Mouse (Mus musculus) neural tube, embryonic 11.5 days (tissue): ENCODE measurements around the gene Gm44805. TPM values are rescaled to one million over a fixed set of nuclear protein-coding genes. Genes with fewer than 3 reads are reported as not detected.
A peak's percentile ranks its signal among the peaks of the same experiment; 100 is the strongest.

Source experiments
- ATAC-seq: fragments of 200-750 bp; cut with Nextera tagmentation; 2 replicates; pipeline ENCODE4 v1.8.0; 2017; ENCODE audit warnings: moderate number of reproducible peaks, mild to moderate bottlenecking, moderate TSS enrichment, moderate library complexity; ENCODE audit not compliant: insufficient read depth, low FRiP score, low TSS enrichment
- DNase-seq: peaks from one replicate; pipeline ENCODE4 v3.0.0-alpha.2; 2015; ENCODE audit warnings: low spot score
- H3K27ac ChIP-seq: fragments of 300-500 bp; sonication (generic); 2 replicates; pipeline ENCODE4 v1.5.1; 2014; ENCODE audit warnings: low read depth, mild to moderate bottlenecking, low read length
- H3K27me3 ChIP-seq: fragments of 300-500 bp; sonication (generic); 2 replicates; pipeline ENCODE4 v1.6.1; 2014; ENCODE audit warnings: mild to moderate bottlenecking, low read length, mixed read lengths; ENCODE audit not compliant: control insufficient read depth, insufficient read depth
- H3K36me3 ChIP-seq: fragments of 300-500 bp; sonication (generic); 2 replicates; pipeline ENCODE4 v1.6.1; 2014; ENCODE audit warnings: mild to moderate bottlenecking, low read length, moderate library complexity, mixed read lengths; ENCODE audit not compliant: control insufficient read depth, insufficient read depth
- H3K4me1 ChIP-seq: fragments of 300-500 bp; sonication (generic); 2 replicates; pipeline ENCODE4 v1.6.1; 2014; ENCODE audit warnings: low read length, mixed read lengths; ENCODE audit not compliant: control insufficient read depth, insufficient read depth
- H3K4me2 ChIP-seq: fragments of 300-500 bp; sonication (generic); 2 replicates; pipeline ENCODE4 v1.6.1; 2014; ENCODE audit warnings: low read depth, mild to moderate bottlenecking, moderate library complexity
- H3K4me3 ChIP-seq: fragments of 300-500 bp; sonication (generic); 2 replicates; pipeline ENCODE4 v1.5.1; 2014; ENCODE audit warnings: low read depth, low read length
- H3K9ac ChIP-seq: fragments of 300-500 bp; sonication (generic); 2 replicates; pipeline ENCODE4 v1.6.1; 2014; ENCODE audit warnings: mild to moderate bottlenecking, low read length
- H3K9me3 ChIP-seq: fragments of 300-500 bp; sonication (generic); 2 replicates; pipeline ENCODE4 v1.6.1; 2016; ENCODE audit warnings: low read length; ENCODE audit not compliant: control insufficient read depth
- WGBS: fragments of 180-500 bp; shearing (Covaris S2); extraction: QIAGEN DNeasy Blood & Tissue Kit; methylation state at CpG from one replicate; pipeline ENCODE4 v1.1.7; 2014; 5-methylcytosine and 5-hydroxymethylcytosine counted together
- polyA plus RNA-seq: library from polyadenylated mRNA; unstranded; fragments of >200 nt; fragmentation: Nextera tagmentation; extraction: Ambion mirVana; gene quantifications from 2 replicates; pipeline ENCODE4 v1.2.1, GENCODE M21; 2014

Gene Gm44805
- polyA plus RNA-seq, 1 experiment from 2014 or later, result not detected

DNA sequence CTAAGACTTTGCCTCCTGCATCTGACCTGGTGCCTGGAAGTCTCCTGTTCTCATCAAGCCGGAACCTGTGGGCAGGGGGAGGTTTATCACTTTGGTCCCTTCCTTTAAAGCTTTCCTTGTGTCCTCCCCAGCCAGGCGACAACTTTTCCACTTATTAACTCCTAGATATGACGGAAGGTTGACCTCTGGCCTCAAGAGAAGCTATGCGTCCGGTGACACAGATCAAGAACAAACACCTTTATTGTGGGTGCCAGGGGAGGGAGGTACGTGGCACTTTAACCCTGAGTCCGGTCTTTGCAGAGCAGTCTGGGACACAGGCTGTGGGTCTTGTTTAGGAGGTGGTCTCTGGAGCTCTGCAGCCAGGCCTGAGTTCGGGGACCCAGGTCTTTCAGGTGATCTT is 3.4 kb downstream of the Gm44805 start, which contains the start of gene Apoc2:
Gene Apoc2, minus strand, starts transcription at position 70 of the 400 bp plus-strand sequence.
- no peaks in the 10 kb centered on the region for H3K9me3 ChIP-seq
- no peaks in the 10 kb centered on the region for H3K36me3 ChIP-seq
- ATAC-seq (no peak), DNase-seq (no peak)
- H3K27ac ChIP-seq, result no peak within 1 kb of the TSS
- no peaks in the 10 kb centered on the region for H3K4me1 ChIP-seq
- 79% methylated on average over 8 of the region's 8 CpGs for WGBS
- H3K9ac ChIP-seq, result no peak within 1 kb of the TSS
- H3K27me3 ChIP-seq, result no peaks in the 10 kb centered on the region
- H3K4me3 ChIP-seq, result no peak within 1 kb of the TSS
- H3K4me2 ChIP-seq, result no peak within 1 kb of the TSS

DNA sequence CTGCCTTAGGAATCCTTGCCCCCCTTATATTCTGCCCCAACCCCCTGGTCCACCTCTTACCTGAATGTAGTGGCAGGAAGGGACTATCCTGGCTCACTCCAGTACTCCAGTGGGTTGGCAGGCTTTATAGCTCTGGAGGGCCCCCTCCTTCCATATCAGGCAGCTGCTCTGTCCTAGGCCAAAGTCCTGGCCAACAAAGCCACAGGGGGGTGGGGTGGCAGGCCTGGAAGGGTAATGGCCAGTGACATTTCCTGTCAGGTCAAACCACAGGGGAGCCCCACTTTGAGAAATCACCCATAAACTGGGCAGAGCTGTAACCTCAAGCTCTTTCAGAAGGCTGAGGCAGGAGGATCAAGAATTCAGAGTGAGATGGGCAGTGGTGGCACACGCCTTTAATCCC is 4.6 kb downstream of the Gm44805 start:
- H3K9me3 ChIP-seq, result no peaks in the 10 kb centered on the region
- H3K9ac ChIP-seq, result no peak overlapping the region
- no peak overlapping the region for H3K27ac ChIP-seq
- no peak overlapping the region for H3K4me2 ChIP-seq
- H3K36me3 ChIP-seq, result no peaks in the 10 kb centered on the region
- WGBS, result 40% methylated on average over 1 of the region's 1 CpGs
- ATAC-seq, result no peak
- no peak for DNase-seq
- no peak overlapping the region for H3K4me3 ChIP-seq
- H3K27me3 ChIP-seq, result no peaks in the 10 kb centered on the region
- H3K4me1 ChIP-seq, result no peaks in the 10 kb centered on the region

DNA sequence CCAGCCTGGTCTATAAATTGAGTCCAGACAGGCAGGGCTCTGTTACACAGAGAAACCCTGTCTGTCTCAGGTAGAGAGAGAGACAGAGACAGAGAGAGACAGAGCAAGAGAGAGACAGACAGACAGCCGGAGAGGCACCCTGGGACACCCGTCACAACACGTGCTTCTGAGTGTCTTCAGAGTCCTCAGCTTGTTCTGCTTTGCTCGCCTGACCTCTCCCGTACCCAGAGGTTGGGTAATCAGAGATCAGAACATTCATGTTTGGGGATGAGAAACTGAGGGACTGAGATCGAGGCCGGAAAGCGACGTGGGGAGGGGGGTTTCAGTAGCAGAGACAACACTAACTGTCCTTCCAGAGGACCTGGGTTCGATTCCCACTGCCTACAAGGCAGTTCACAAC is 5.4 kb downstream of the Gm44805 start:
- no peak for DNase-seq
- no peak for ATAC-seq

GRCm38 (mm10) chr7:19673083-19673699 is 8.0 kb downstream of the Gm44805 start:
- 73% methylated on average over 14 of the region's 14 CpGs for WGBS
- Histone ChIP-seq H3K9ac (no peak overlapping the region), H3K27ac (no peak overlapping the region), H3K9me3 (no peaks in the 10 kb centered on the region), H3K4me2 (no peak overlapping the region), H3K36me3 (no peaks in the 10 kb centered on the region), H3K4me3 (no peak overlapping the region), H3K4me1 (no peaks in the 10 kb centered on the region), H3K27me3 (no peaks in the 10 kb centered on the region)
- ATAC-seq, result no peak
- DNase-seq, result no peak

More for the DNA sequence above, 5.4 kb downstream of the Gm44805 start:
- Histone ChIP-seq H3K9me3 (no peaks in the 10 kb centered on the region), H3K9ac (no peak overlapping the region), H3K27ac (no peak overlapping the region), H3K4me3 (no peak overlapping the region), H3K36me3 (no peaks in the 10 kb centered on the region), H3K4me2 (no peak overlapping the region), H3K4me1 (no peaks in the 10 kb centered on the region), H3K27me3 (no peaks in the 10 kb centered on the region)
- 84% methylated on average over 10 of the region's 10 CpGs for WGBS

- DNase-seq, result no peak
- WGBS, result 71% methylated on average over 10 of the region's 10 CpGs
- no peaks in the 10 kb centered on the region for H3K9me3 ChIP-seq
Observed at GRCm38 (mm10) chr7:19671511-19671910, 9.7 kb downstream of the Gm44805 start.

DNA sequence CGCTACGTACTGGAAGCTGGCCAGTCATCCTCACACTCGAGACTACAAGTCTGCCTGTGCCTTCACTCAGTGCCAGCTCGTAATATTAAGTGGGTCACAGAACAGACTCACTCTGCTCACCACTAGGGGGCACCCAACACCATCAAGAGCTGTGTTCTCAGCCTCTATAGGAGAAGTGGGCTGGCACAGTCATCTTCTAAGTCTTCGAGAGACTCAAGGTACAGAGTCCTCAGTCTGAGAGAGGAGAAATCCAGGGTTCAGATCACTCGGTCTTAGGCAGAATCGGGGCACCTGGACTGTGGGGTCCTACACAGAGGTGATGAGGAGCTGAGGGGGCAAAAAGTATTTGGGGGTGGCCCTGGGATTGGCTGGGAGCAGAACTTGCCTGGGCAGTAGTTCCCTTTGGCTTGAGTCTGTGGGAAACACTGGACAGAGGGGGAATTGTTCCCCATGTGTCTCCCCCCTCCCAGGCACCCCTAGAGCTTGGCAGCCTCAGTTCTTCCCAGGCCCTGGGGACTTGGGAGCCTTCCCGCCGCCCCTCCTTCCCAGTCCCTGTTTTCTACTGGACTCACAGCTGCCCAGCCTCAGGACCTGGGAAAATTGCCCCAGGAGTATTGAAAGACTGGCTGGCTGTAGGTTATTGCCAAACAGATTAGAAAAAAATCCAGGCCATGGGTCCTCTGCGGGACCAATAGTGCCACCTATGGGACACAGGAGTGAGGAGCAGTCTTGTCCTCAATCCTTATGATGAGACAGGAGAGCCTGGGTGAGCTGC is 12.1 kb downstream of the Gm44805 start:
- WGBS, result 9% methylated on average over 10 of the region's 10 CpGs

More at GRCm38 (mm10) chr7:19671511-19671910, 9.7 kb downstream of the Gm44805 start:
- no peak for ATAC-seq
- Histone ChIP-seq H3K36me3 (no peaks in the 10 kb centered on the region), H3K4me1 (no peaks in the 10 kb centered on the region), H3K4me3 (no peak overlapping the region), H3K4me2 (no peak overlapping the region), H3K9ac (no peak overlapping the region), H3K27me3 (no peaks in the 10 kb centered on the region), H3K27ac (no peak overlapping the region)

DNA sequence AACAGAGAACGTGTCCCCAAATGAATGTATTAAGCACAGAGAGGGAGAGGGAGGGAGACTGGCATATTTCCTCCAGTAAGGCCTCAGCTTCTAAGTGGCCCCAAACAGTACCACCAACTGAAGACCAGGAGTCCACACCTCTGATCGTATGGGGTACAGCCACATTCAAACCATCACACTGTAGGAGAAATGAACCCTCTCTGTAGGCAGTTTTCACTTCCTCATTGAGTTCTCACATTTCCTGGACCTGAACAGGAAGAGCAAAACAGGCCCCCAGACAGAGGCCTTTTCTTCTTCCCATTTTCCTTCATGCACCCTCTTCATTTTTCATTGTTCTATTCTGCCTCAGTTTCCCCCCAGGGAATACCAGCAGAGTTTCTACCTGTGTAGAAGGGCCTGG is 13.8 kb downstream of the Gm44805 start:
- Histone ChIP-seq H3K9me3 (no peaks in the 10 kb centered on the region), H3K4me1 (peaks cover 13% of the 10 kb centered on the region), H3K4me3 (no peak overlapping the region), H3K36me3 (no peaks in the 10 kb centered on the region), H3K9ac (no peak overlapping the region), H3K4me2 (no peak overlapping the region), H3K27me3 (no peaks in the 10 kb centered on the region), H3K27ac (no peak overlapping the region)
- DNase-seq (no peak), ATAC-seq (no peak)
- 76% methylated on average over 2 of the region's 2 CpGs for WGBS

More for the DNA sequence above, 12.1 kb downstream of the Gm44805 start:
- Histone ChIP-seq H3K36me3 (no peaks in the 10 kb centered on the region), H3K9ac (no peak overlapping the region), H3K4me2 (peak overlapping the region; percentile 29), H3K27ac (no peak overlapping the region), H3K27me3 (no peaks in the 10 kb centered on the region), H3K9me3 (no peaks in the 10 kb centered on the region), H3K4me3 (no peak overlapping the region), H3K4me1 (peaks cover 6% of the 10 kb centered on the region)
- DNase-seq, result peak; percentile 87
- ATAC-seq, result peak; percentile 58; the same call in 1 of the 2 replicates

DNA sequence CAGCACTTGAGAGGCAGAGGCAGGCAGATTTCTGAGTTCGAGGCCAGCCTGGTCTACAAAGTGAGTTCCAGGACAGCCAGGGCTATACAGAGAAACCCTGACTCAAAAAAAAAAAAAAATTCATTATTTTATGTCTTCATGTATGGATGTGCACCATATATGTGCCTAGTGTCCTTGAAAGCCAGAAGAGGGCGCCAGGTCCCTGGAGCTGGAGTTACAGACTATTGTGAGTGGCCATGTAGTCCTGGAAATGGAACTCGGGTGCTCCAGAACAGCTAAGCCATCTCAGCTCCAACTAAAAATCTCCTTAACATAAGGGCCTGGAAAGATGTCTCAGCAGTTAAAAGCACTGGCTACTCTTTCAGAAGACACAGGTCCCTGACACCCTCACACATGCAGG is 14.5 kb downstream of the Gm44805 start:
- no peak overlapping the region for H3K4me2 ChIP-seq
- no peak overlapping the region for H3K4me3 ChIP-seq
- 66% methylated on average over 3 of the region's 3 CpGs for WGBS
- H3K36me3 ChIP-seq, result no peaks in the 10 kb centered on the region
- peaks cover 13% of the 10 kb centered on the region for H3K4me1 ChIP-seq
- no peak overlapping the region for H3K9ac ChIP-seq
- no peak for ATAC-seq
- H3K27ac ChIP-seq, result no peak overlapping the region
- no peak for DNase-seq
- H3K9me3 ChIP-seq, result no peaks in the 10 kb centered on the region
- no peaks in the 10 kb centered on the region for H3K27me3 ChIP-seq
